ENCODE assay signal across 26 mouse cellular contexts in the genomic region with DNA sequence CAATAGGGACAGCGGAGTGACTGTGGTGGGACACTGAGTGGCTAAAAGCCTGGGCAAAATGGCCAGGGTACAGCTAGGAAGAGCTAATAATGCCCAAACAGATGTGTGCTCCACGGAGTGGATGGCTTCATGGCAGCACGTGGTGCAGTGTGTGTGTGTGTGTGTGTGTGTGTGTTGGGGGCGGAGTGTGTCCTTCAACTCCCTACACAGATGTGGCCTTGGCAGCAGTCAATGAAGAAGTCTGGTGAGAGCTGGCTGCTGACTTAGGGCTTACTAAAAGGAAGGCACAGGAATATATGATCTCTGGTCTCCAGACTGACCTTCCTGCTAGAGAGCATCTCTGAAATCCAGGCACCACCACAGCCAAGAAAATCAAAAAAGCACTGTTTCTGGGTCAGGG. TPM values are rescaled to one million over a fixed set of nuclear protein-coding genes. Genes with fewer than 3 reads are reported as not detected.
"Had no signal": no experiment of that assay in that cellular context is flagged by ENCODE, and none has a peak within 500 bp of the region (broad histone marks: within the 10 kb centered on the region; RNA-seq: fewer than 3 reads in every experiment).

No protein-coding gene starts in this region.

- H3K4me3 ChIP-seq: kidney, embryonic 15.5 days; limb, embryonic 10.5 days; limb, embryonic 13.5 days; midbrain, embryonic 12.5 days; midbrain, embryonic 15.5 days; neural tube, embryonic 12.5 days; neural tube, embryonic 15.5 days had no signal

- DNase-seq: kidney, adult 11 months; kidney, adult 8-10 months; kidney, postnatal 10 days; kidney, postnatal 36 days; lung, embryonic 14.5 days; right cerebral cortex, adult 18-20 months; right cerebral cortex, postnatal 14 days; right cerebral cortex, postnatal 4 days; thymus, adult 2 months; thymus, postnatal 14 days; thymus, postnatal 4 days had no signal

- H3K9me3 ChIP-seq: kidney, embryonic 15.5 days; limb, embryonic 10.5 days; limb, embryonic 13.5 days; midbrain, embryonic 12.5 days; midbrain, embryonic 15.5 days; neural tube, embryonic 12.5 days; neural tube, embryonic 15.5 days had no signal

- H3K27ac ChIP-seq: kidney, embryonic 15.5 days; limb, embryonic 10.5 days; limb, embryonic 13.5 days; macrophage; midbrain, embryonic 12.5 days; midbrain, embryonic 15.5 days; neural tube, embryonic 12.5 days; neural tube, embryonic 15.5 days; stomach, postnatal 0 days had no signal

- ATAC-seq: lung, postnatal 0 days; midbrain, embryonic 15.5 days had no signal

- H3K4me2 ChIP-seq: kidney, embryonic 15.5 days; limb, embryonic 13.5 days; lung, embryonic 14.5 days; midbrain, embryonic 12.5 days; midbrain, embryonic 15.5 days; neural tube, embryonic 12.5 days; neural tube, embryonic 15.5 days had no signal

- H3K27me3 ChIP-seq: kidney, embryonic 15.5 days; limb, embryonic 13.5 days; midbrain, embryonic 12.5 days; midbrain, embryonic 15.5 days; neural tube, embryonic 12.5 days; neural tube, embryonic 15.5 days had no signal

- H3K9ac ChIP-seq: kidney, embryonic 15.5 days; limb, embryonic 13.5 days; lung, embryonic 14.5 days; midbrain, embryonic 12.5 days; midbrain, embryonic 15.5 days; neural tube, embryonic 12.5 days; neural tube, embryonic 15.5 days had no signal

RNA-seq across cellular contexts. Expression of a gene that starts 35.8 kb away (rescaled TPM):
- total RNA-seq: layer of hippocampus, postnatal 25 days; left cerebral cortex, adult 18-20 months; left cerebral cortex, postnatal 25 days; liver, adult 2 months; megakaryocyte, adult 5-6 weeks had no signal
- polyA plus RNA-seq: limb, embryonic 10.5 days; liver, adult 2 months; macrophage had no signal
